Mouse (Mus musculus) bone marrow, adult 2 months (tissue): ENCODE data around the gene Nrl.

ENCODE experiments used
- CTCF ChIP-seq: fragments of 200-500 bp; IDR thresholded peaks from 2 replicates; pipeline ENCODE4 v1.5.1; 2011; ENCODE audit warnings: low read length, control low read depth; ENCODE audit not compliant: control insufficient read depth, insufficient read depth
- POLR2A ChIP-seq: fragments of 200-500 bp; IDR thresholded peaks from 2 replicates; pipeline ENCODE4 v1.6.1; 2011; ENCODE audit warnings: low read depth, mild to moderate bottlenecking, control low read depth, low read length, borderline replicate concordance; ENCODE audit not compliant: control insufficient read depth

GRCm38 (mm10) chr14:55495509-55496240, 29.1 kb downstream of the Nrl start:
- TF ChIP-seq CTCF (no peak), POLR2A (no peak)
